Mouse (Mus musculus): ENCODE measurements around the gene Gm15446. TPM values are rescaled to one million over a fixed set of nuclear protein-coding genes. Genes with fewer than 3 reads are reported as not detected.

Gene Gm15446
- polyA plus RNA-seq (2015; fragmentation: Nextera tagmentation; extraction: Ambion mirVana), result 0.59 and 0.65 TPM in 2 replicates

DNA sequence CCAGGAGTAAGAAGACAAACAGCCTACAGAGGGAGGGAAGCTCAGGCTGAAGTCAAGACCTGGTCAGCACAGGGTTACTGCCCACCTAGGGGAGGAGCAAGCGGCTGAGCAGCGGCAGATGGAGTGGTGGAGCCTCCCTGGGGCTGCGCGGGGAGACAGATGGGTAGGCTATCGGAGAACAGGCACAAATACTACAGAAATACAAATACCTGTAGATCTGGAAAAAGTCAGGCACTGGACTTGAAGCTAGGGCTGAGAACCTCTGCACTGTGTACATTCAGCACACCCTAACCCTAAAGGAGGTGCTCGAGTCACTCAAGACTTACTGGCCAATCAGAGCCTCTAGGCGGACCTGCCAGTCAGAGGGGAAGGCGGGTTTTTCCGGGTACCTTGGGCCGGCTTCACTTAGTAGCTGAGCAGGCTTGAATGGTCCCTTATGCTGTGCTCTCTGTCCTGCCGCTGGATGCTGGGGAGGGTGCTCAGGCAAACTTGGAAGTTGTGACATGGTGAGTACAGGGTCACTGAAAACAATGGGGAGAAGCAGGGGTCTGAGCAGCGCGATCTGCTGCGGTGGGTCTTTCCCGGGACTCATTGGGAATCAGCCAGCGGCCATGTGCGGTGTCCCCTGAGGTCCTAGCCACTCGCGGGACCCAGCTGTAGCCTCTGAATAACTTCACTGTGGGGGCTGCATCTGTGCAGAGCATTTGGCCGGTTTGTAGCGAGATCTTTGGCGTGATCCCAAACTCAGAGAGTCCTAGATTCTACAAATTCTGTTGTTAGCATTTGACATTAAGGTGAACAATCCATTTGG is at the start of gene Gm15446:
Gene Gm15446, plus strand, starts transcription at position 140 of the 811 bp plus-strand sequence.

Other genes with a start within 250 kb of the Gm15446 start
- gene 5430403G16Rik, start 232.4 kb upstream of the Gm15446 start, polyA plus RNA-seq (2015; fragmentation: Nextera tagmentation; extraction: Ambion mirVana), result 1.5 and 1.6 TPM in 2 replicates
- gene 4930522L14Rik, start 171.5 kb upstream of the Gm15446 start, polyA plus RNA-seq (2015; fragmentation: Nextera tagmentation; extraction: Ambion mirVana), result 3.5 and 5.4 TPM in 2 replicates
- 18.9 and 24.4 TPM in 2 replicates for gene Zfp932, start 73.1 kb downstream of the Gm15446 start, polyA plus RNA-seq (2015; fragmentation: Nextera tagmentation; extraction: Ambion mirVana)
- gene Gm17655, start 149.1 kb downstream of the Gm15446 start, polyA plus RNA-seq (2015; fragmentation: Nextera tagmentation; extraction: Ambion mirVana), result 4.3 and 5.1 TPM in 2 replicates
- 0.39 and 0.41 TPM in 2 replicates for gene Gm35315, start 171.0 kb downstream of the Gm15446 start, polyA plus RNA-seq (2015; fragmentation: Nextera tagmentation; extraction: Ambion mirVana)
- gene Plcxd1, start 176.6 kb downstream of the Gm15446 start, polyA plus RNA-seq (2015; fragmentation: Nextera tagmentation; extraction: Ambion mirVana), result 9.1 and 9.2 TPM in 2 replicates
- gene Gtpbp6, start 184.8 kb downstream of the Gm15446 start, polyA plus RNA-seq (2015; fragmentation: Nextera tagmentation; extraction: Ambion mirVana), result 63.0 and 73.9 TPM in 2 replicates
- 14.4 and 14.7 TPM in 2 replicates for gene Zfp605, start 186.7 kb downstream of the Gm15446 start, polyA plus RNA-seq (2015; fragmentation: Nextera tagmentation; extraction: Ambion mirVana)
- 46.6 and 53.5 TPM in 2 replicates for gene Chfr, start 212.4 kb downstream of the Gm15446 start, polyA plus RNA-seq (2015; fragmentation: Nextera tagmentation; extraction: Ambion mirVana)

Data from neural tube, postnatal 0 days (tissue).